Mouse (Mus musculus) embryonic fibroblast, embryonic 13.5 days (primary cell): ENCODE measurements around the gene Zfp398.

Source experiments
- CTCF ChIP-seq: IDR thresholded peaks from 2 replicates; pipeline ENCODE4 v1.5.1; 2011; ENCODE audit warnings: mild to moderate bottlenecking, control low read depth, low read length, moderate library complexity, borderline replicate concordance; ENCODE audit not compliant: insufficient read depth
- POLR2A ChIP-seq: IDR thresholded peaks from 2 replicates; pipeline ENCODE4 v1.6.1; 2011; ENCODE audit warnings: low read depth, mild to moderate bottlenecking, control low read depth, low read length, moderate library complexity

GRCm38 (mm10) chr6:47920447-47921340, 85.2 kb downstream of the Zfp398 start, which contains the start of gene Zfp212:
- TF ChIP-seq CTCF (peak; percentile 38; the same call in 1 of the 2 replicates), POLR2A (peak; percentile 69)
